Mouse (Mus musculus) neural tube, embryonic 15.5 days (tissue): Measurements from ENCODE around the gene Tspan11. TPM values are rescaled to one million over a fixed set of nuclear protein-coding genes. Genes with fewer than 3 reads are reported as not detected.
A peak's percentile ranks its signal among the peaks of the same experiment; 100 is the strongest.

ENCODE experiments used
- ATAC-seq: fragments of 200-750 bp; cut with Nextera tagmentation; 2 replicates; pipeline ENCODE4 v1.8.0; 2017; ENCODE audit warnings: mild to moderate bottlenecking, moderate TSS enrichment, moderate library complexity; ENCODE audit not compliant: low FRiP score
- H3K27ac ChIP-seq: fragments of 300-500 bp; sonication (generic); replicated peaks from 2 replicates; pipeline ENCODE4 v1.5.1; 2015; ENCODE audit warnings: mild to moderate bottlenecking, inconsistent platforms
- H3K27me3 ChIP-seq: fragments of 300-500 bp; sonication (generic); replicated peaks from 2 replicates; pipeline ENCODE4 v1.6.1; 2015; ENCODE audit warnings: inconsistent platforms
- H3K36me3 ChIP-seq: fragments of 300-500 bp; sonication (generic); 2 replicates; pipeline ENCODE4 v1.6.1; 2015; ENCODE audit warnings: inconsistent platforms
- H3K4me1 ChIP-seq: fragments of 300-500 bp; sonication (generic); 2 replicates; pipeline ENCODE4 v1.6.1; 2015; ENCODE audit warnings: inconsistent platforms
- H3K4me2 ChIP-seq: fragments of 300-500 bp; sonication (generic); 2 replicates; pipeline ENCODE4 v1.6.1; 2015; ENCODE audit warnings: inconsistent platforms, mild to moderate bottlenecking, moderate library complexity
- H3K4me3 ChIP-seq: fragments of 300-500 bp; sonication (generic); replicated peaks from 2 replicates; pipeline ENCODE4 v1.5.1; 2015; ENCODE audit warnings: mild to moderate bottlenecking, inconsistent platforms
- H3K9ac ChIP-seq: fragments of 300-500 bp; sonication (generic); replicated peaks from 2 replicates; pipeline ENCODE4 v1.6.1; 2015; ENCODE audit warnings: mild to moderate bottlenecking, inconsistent platforms
- H3K9me3 ChIP-seq: fragments of 300-500 bp; sonication (generic); replicated peaks from 2 replicates; pipeline ENCODE4 v1.6.1; 2016; ENCODE audit warnings: inconsistent platforms
- WGBS: fragments of 180-500 bp; shearing (Covaris S2); methylation state at CpG from one replicate; pipeline ENCODE4 v1.1.7; 2015; ENCODE audit warnings: mixed read lengths; 5-methylcytosine and 5-hydroxymethylcytosine counted together
- polyA plus RNA-seq: library from polyadenylated mRNA; unstranded; fragments of >200 nt; fragmentation: Nextera tagmentation; extraction: Ambion mirVana; gene quantifications from 2 replicates; pipeline ENCODE4 v1.2.1, GENCODE M21; 2015

The Tspan11 gene
- polyA plus RNA-seq, 1 experiment from 2014 or later = 3.7 TPM

DNA sequence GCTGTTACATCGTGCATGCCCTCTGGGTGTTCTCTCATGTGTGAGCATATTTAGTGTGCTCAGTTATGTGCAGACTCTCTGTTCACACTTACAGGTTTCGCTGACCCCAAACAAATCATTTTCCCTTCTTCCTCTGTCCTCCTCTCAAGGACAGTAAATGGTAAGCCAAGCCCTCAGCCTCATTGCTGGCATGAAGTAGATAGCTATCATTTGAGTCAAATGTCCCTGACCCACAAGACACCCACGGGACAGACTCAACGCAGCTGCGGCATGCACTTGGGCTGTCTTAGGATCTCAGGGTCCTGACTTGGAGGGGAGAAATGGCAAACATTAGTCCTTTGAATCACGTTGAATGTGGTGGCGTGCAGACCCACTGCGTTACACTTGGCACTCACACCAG lies 55.0 kb downstream of the Tspan11 start:
- Histone ChIP-seq H3K4me3 (no peak overlapping the region), H3K27me3 (no peaks in the 10 kb centered on the region), H3K27ac (no peak overlapping the region), H3K36me3 (no peaks in the 10 kb centered on the region), H3K4me2 (no peak overlapping the region), H3K9me3 (no peaks in the 10 kb centered on the region), H3K9ac (no peak overlapping the region), H3K4me1 (no peaks in the 10 kb centered on the region)
- WGBS = 88% methylated on average over 8 of the region's 8 CpGs
- ATAC-seq = no peak

DNA sequence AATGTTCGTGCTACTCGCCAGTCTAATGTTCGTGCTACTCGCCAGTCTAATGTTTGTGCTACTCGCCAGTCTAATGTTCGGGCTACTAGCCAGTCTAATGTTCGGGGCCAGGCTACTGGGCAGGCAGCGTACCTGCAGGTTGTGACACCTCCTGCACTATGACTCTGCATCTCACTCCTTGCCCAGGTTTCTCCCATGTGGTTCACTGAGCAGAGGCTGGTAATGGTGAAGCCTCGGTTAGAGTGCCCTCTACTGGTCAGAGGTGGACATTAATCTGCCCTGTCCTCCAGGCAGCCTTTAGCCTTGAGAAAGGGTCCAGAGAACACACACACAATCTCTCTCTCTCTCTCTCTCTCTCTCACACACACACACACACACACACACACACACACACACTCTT lies 58.3 kb downstream of the Tspan11 start:
- Histone ChIP-seq H3K27me3 (no peaks in the 10 kb centered on the region), H3K9ac (no peak overlapping the region), H3K9me3 (no peaks in the 10 kb centered on the region), H3K27ac (no peak overlapping the region), H3K36me3 (no peaks in the 10 kb centered on the region), H3K4me2 (no peak overlapping the region), H3K4me1 (no peaks in the 10 kb centered on the region), H3K4me3 (no peak overlapping the region)
- WGBS = 57% methylated on average over 9 of the region's 9 CpGs
- peak; percentile 86 for ATAC-seq

DNA sequence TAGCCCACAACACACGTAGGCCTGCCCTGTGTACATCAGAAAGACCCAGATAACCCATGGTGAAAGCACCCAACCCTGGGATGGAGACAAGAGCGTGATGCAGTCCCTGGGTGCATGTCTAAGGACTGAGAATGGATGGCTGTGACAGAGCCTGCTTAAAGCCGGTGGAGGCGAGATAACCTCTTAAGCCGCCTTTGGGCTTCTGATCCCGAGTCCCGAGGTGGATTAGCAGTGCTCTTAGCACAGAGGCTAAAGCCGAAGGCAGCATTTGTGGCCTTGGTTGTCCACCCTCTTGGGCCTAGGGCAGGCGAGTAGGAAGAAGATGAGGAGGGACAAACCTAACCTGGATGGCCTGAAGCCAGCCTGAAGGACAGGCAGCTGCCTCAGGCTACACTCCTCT lies 61.3 kb downstream of the Tspan11 start:
- H3K4me3 ChIP-seq = no peak overlapping the region
- no peak overlapping the region for H3K27ac ChIP-seq
- H3K27me3 ChIP-seq = no peaks in the 10 kb centered on the region
- 95% methylated on average over 9 of the region's 9 CpGs for WGBS
- no peak for ATAC-seq
- 0 out of 2 replicates have a peak, but pooled peaks cover 4% of the 10 kb centered on the region for H3K4me1 ChIP-seq
- H3K36me3 ChIP-seq = no peaks in the 10 kb centered on the region
- H3K9ac ChIP-seq = no peak overlapping the region
- no peaks in the 10 kb centered on the region for H3K9me3 ChIP-seq
- no peak overlapping the region for H3K4me2 ChIP-seq

DNA sequence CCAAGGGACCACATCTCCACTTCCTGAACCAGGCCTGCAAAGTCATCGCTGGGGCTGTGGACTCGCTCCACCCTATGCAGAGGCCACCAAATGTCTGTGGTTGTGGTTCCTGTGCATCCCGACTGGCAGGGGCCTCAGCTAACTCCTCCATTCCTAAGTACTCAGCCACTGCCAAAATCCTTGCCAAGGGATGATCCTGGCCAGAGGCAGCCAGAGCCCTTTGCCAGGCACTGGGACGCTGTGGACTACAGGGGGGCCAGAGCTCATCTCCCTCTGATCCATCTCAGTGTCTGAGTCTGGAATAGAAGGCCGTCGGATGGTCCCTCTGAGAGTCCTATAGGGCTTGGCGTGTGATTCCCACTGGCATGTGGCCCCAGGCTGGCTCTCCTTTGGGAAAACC lies 62.5 kb downstream of the Tspan11 start:
- no peaks in the 10 kb centered on the region for H3K27me3 ChIP-seq
- 0 out of 2 replicates have a peak, but pooled peaks cover 4% of the 10 kb centered on the region for H3K4me1 ChIP-seq
- WGBS = 91% methylated on average over 7 of the region's 7 CpGs
- H3K4me3 ChIP-seq = no peak overlapping the region
- no peaks in the 10 kb centered on the region for H3K36me3 ChIP-seq
- H3K4me2 ChIP-seq = no peak overlapping the region
- no peaks in the 10 kb centered on the region for H3K9me3 ChIP-seq
- H3K9ac ChIP-seq = no peak overlapping the region
- ATAC-seq = no peak
- no peak overlapping the region for H3K27ac ChIP-seq

DNA sequence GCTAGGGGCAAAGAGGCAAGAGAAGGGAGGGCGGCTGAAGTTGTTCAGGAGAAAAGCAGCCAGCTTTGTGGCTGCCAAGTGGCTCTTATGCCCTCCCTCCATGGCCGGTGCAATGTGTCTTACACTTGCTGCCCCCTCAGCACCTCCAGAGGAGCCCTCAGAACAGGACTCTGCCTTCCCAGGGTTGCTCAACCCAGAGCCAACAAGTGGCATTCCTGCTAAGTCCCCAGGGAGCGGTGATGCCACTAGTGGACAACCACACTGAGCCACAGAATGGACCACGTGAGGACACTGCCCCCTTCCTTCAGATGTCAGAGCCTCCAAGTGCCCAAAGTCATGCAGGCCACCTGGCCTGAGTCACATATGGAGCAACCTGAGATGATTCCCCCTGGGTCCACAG lies 65.7 kb downstream of the Tspan11 start:
- Histone ChIP-seq H3K9me3 (no peaks in the 10 kb centered on the region), H3K4me2 (no peak overlapping the region), H3K4me1 (0 out of 2 replicates have a peak, but pooled peaks cover 4% of the 10 kb centered on the region), H3K4me3 (no peak overlapping the region), H3K36me3 (no peaks in the 10 kb centered on the region), H3K27me3 (no peaks in the 10 kb centered on the region), H3K27ac (no peak overlapping the region), H3K9ac (no peak overlapping the region)
- ATAC-seq = peak; percentile 30; the same call in 1 of the 2 replicates
- 82% methylated on average over 4 of the region's 4 CpGs for WGBS

DNA sequence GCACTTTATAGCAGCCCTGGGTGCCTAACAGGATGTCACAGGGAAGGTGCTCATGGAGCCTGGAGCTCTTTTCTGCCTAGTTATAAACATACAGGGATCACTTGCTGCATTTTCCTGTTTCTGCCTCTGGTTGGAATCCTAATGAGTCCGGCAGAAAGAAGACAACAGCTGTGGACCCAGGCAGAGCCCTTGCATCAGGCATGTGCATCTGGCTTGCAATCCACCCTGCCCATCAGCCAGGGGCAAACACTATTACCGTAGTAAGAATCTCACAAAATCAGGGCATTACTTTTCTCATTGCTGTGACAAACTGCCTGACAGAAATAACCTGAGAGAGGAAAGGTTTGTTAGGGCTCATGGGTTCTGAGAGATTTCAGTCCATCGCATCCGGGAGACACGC lies 68.8 kb downstream of the Tspan11 start:
- Histone ChIP-seq H3K4me1 (0 out of 2 replicates have a peak, but pooled peaks cover 4% of the 10 kb centered on the region), H3K4me3 (no peak overlapping the region), H3K36me3 (no peaks in the 10 kb centered on the region), H3K4me2 (no peak overlapping the region), H3K27me3 (no peaks in the 10 kb centered on the region), H3K9ac (no peak overlapping the region), H3K27ac (no peak overlapping the region), H3K9me3 (no peaks in the 10 kb centered on the region)
- no peak for ATAC-seq
- WGBS = 87% methylated on average over 5 of the region's 5 CpGs

DNA sequence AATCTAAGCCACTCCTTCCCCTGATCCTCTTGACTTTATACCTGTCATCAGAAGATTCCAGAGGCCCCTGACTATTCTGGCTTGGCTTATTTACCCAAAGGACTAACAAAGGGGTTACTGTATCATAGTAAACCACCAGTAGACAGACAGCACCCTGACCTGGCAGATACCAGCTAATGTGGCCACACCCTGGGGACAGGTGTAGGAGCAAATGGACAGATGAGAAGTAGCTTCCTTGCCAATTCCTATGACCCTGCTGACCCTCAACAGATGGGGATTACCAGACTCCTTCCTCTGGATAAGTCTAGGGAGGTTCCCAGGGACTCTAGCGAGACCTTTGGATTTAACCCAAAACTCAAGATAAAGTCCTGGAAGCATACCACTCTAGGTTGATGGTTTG lies 72.8 kb downstream of the Tspan11 start:
- Histone ChIP-seq H3K27ac (no peak overlapping the region), H3K4me1 (no peaks in the 10 kb centered on the region), H3K27me3 (no peaks in the 10 kb centered on the region), H3K36me3 (0 out of 2 replicates have a peak, but pooled peaks cover 4% of the 10 kb centered on the region), H3K9me3 (no peaks in the 10 kb centered on the region), H3K9ac (no peak overlapping the region), H3K4me2 (no peak overlapping the region), H3K4me3 (no peak overlapping the region)
- ATAC-seq = no peak
- 96% methylated on average over 1 of the region's 1 CpGs for WGBS

DNA sequence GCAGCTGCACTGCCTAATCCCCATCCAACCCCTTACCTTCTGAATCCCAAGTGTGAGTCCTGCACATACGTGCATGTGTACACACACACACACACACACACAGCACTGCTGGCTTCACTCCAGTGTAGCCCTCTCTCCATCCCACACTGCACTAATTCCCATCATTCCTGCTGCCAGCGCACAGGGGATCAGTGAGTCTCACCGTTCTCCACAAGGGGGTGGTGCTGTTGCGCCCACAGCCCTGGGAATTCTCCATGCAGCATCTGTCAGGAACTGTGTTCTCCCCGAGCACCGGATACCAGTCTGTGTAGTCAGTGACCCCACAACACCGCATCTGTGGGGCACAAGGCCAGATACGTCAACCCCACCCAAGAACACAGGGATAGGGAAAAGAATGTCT lies 78.1 kb downstream of the Tspan11 start:
- no peak for ATAC-seq
- WGBS = 56% methylated on average over 8 of the region's 8 CpGs

DNA sequence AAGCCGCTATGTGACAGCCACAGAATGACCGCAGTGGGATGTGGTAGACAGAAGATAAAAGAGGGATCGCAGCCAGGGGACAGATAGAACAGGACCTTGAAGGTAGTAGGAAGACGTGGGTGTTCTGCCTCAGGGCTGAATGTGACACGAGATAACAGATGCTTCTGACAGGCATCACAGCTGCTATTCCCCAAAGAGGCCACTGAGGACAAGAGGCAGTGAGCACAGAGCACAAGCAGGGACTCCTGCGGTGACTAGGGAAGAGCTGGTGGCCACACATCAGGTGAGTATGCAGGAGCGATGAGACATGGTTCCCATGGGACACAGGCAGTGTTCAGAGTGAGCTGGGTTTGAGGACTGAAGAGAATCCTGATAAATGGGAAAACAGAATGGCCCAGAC lies 82.3 kb downstream of the Tspan11 start:
- Histone ChIP-seq H3K27ac (no peak overlapping the region), H3K27me3 (no peaks in the 10 kb centered on the region), H3K4me3 (no peak overlapping the region), H3K9me3 (no peaks in the 10 kb centered on the region), H3K4me2 (no peak overlapping the region), H3K9ac (no peak overlapping the region), H3K36me3 (no peaks in the 10 kb centered on the region), H3K4me1 (peaks cover 26% of the 10 kb centered on the region)
- no peak for ATAC-seq
- 63% methylated on average over 7 of the region's 7 CpGs for WGBS

More for the DNA sequence above, 78.1 kb downstream of the Tspan11 start:
- no peaks in the 10 kb centered on the region for H3K27me3 ChIP-seq
- H3K27ac ChIP-seq = no peak overlapping the region
- H3K4me2 ChIP-seq = no peak overlapping the region
- H3K9ac ChIP-seq = no peak overlapping the region
- 0 out of 2 replicates have a peak, but pooled peaks cover 6% of the 10 kb centered on the region for H3K4me1 ChIP-seq
- no peak overlapping the region for H3K4me3 ChIP-seq
- H3K36me3 ChIP-seq = 0 out of 2 replicates have a peak, but pooled peaks cover 4% of the 10 kb centered on the region
- no peaks in the 10 kb centered on the region for H3K9me3 ChIP-seq

DNA sequence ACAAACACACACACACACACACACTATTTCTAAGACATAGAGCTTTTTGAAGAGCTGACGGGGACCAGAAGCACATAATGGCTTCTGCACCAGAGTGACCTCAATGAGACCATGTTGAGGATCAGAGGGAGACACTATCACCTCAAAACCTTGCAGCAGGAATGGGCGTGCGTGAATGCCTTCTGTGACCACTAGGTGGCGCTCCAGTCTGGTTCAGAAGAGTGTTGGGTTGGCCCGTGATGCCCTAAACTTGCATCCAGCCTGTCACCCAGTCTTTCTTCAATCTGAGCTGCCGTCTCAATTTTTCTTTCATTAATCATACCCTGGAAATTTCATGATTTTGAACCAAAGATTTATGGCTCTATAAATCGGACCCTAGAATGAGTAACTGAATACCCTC lies 82.7 kb downstream of the Tspan11 start:
- peak; percentile 55 for ATAC-seq
- Histone ChIP-seq H3K4me1 (peaks cover 30% of the 10 kb centered on the region), H3K4me2 (no peak overlapping the region), H3K36me3 (no peaks in the 10 kb centered on the region), H3K27ac (no peak overlapping the region), H3K9me3 (no peaks in the 10 kb centered on the region), H3K9ac (no peak overlapping the region), H3K4me3 (no peak overlapping the region), H3K27me3 (no peaks in the 10 kb centered on the region)
- WGBS = 11% methylated on average over 7 of the region's 7 CpGs

DNA sequence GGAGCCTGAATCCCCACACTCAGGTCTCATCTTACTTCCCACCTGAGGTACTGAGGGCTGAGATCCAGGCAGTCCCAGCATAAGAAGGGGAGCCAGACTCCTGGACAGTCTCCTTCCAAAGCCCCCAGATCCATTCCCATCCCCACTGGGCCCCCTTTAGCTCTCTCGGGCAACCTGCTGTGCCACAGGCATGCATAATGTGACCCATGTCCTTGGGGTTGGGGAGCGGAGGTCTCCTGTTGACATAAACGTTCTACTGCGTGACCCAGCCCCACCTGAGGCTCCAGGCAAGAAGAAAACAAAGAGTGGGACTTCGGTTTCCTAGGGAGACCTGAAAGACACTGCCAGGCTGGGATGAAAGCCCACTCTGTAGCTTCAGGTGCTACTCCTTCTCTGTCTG lies 83.5 kb downstream of the Tspan11 start:
- Histone ChIP-seq H3K36me3 (no peaks in the 10 kb centered on the region), H3K4me2 (no peak overlapping the region), H3K27me3 (no peaks in the 10 kb centered on the region), H3K4me3 (no peak overlapping the region), H3K4me1 (peaks cover 35% of the 10 kb centered on the region), H3K9me3 (no peaks in the 10 kb centered on the region), H3K9ac (no peak overlapping the region), H3K27ac (no peak overlapping the region)
- 68% methylated on average over 5 of the region's 5 CpGs for WGBS
- ATAC-seq = no peak

DNA sequence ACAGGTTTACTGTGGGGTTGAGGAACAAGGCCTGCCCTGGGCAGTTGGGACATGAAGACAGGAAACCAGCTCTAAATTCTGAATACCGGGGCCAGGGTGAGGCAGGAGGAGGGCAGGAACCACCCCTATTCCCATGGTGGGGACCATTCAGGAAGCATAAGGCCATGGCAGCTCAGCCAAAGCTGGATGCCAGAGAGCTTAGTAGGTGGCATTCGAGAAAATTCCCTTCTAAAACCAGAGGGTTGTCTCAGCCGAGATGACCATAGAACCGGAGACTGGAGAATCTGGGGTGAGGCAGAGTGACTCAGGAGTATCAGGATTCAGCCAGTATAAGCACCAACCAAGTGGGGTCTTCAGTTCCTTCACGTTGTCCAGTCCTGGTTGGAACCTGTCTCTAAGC lies 84.5 kb downstream of the Tspan11 start:
- ATAC-seq = no peak
- WGBS = 93% methylated on average over 5 of the region's 5 CpGs

DNA sequence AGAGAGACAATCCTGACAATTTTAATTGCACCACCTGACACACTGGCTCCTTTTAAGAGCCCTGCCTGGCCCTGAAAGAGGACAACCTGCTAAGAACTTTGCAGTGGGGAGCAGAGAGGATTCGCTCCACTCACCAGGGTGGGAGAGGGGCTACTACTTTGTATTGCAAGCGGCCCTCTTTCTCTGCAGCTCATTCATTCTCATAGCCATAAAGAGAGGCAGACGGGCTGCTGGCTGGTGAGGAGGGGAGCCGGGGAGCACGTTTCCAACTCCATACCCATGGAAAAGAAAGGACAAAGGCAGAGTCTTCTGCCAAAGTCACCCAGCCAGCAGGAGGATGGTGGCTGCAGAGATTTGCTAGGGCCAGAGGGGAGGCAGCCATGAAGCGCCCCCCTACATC lies 86.2 kb downstream of the Tspan11 start:
- Histone ChIP-seq H3K4me1 (peaks cover 46% of the 10 kb centered on the region), H3K9me3 (no peaks in the 10 kb centered on the region), H3K27me3 (no peaks in the 10 kb centered on the region), H3K4me2 (no peak overlapping the region), H3K27ac (peak overlapping the region; percentile 75), H3K9ac (no peak overlapping the region), H3K36me3 (no peaks in the 10 kb centered on the region), H3K4me3 (no peak overlapping the region)
- WGBS = 16% methylated on average over 6 of the region's 6 CpGs
- ATAC-seq = peak; percentile 25

More for the DNA sequence above, 84.5 kb downstream of the Tspan11 start:
- Histone ChIP-seq H3K4me3 (no peak overlapping the region), H3K36me3 (no peaks in the 10 kb centered on the region), H3K4me1 (peaks cover 38% of the 10 kb centered on the region), H3K4me2 (no peak overlapping the region), H3K9me3 (no peaks in the 10 kb centered on the region), H3K9ac (no peak overlapping the region), H3K27ac (no peak overlapping the region), H3K27me3 (no peaks in the 10 kb centered on the region)
